Mouse (Mus musculus) liver, postnatal 0 days (tissue): Measurements from ENCODE around the gene Dnah12.

Source experiments
- CTCF ChIP-seq: sonication (generic); IDR thresholded peaks from 2 replicates; pipeline ENCODE4 v1.5.1; 2016; ENCODE audit warnings: antibody characterized with exemption, low read depth
- EP300 ChIP-seq: IDR thresholded peaks from 2 replicates; pipeline ENCODE4 v1.6.1; 2016; ENCODE audit warnings: antibody characterized with exemption, low read depth, mild to moderate bottlenecking

- TF ChIP-seq CTCF = no peak
- TF ChIP-seq EP300 = no peak
Measured at GRCm38 (mm10) chr14:26853053-26853452, 160.0 kb downstream of the Dnah12 start.
